Mouse (Mus musculus): Measurements from ENCODE around the gene Mtx1. TPM values are rescaled to one million over a fixed set of nuclear protein-coding genes. Genes with fewer than 3 reads are reported as not detected.

The Mtx1 gene
- total RNA-seq, 4 experiments from 2014 or later, result 32.0 to 44.5 (median 38.3) TPM

Small RNA genes lying within 50 kb of the gene (microRNA-seq; reads per million reads assigned to microRNA genes)
- gene Mir92b, result 26.6 reads per million, percentile 27 among the genes with 10 or more reads in this experiment

Other genes starting within 250 kb of the Mtx1 start
- gene Rusc1, start 133.8 kb downstream of the Mtx1 start, total RNA-seq (2022), result 10 to 100 TPM; 15.5 to 22.2 (median 18.9) TPM
- gene Gm43738, start 126.0 kb downstream of the Mtx1 start, total RNA-seq (2022), result not detected
- gene Fdps, start 125.1 kb downstream of the Mtx1 start, total RNA-seq (2022), result 10 to 100 TPM; 25.9 to 30.1 (median 27.9) TPM
- gene Pklr, start 90.9 kb downstream of the Mtx1 start, total RNA-seq (2022), result under 1 TPM in 1 of 4 experiments, not detected in 3; 0.11 TPM
- under 1 TPM in 3 of 4 experiments, not detected in 1; 0.44 to 0.68 (median 0.51) TPM for gene Hcn3, start 66.9 kb downstream of the Mtx1 start, total RNA-seq (2022)
- 10 to 100 TPM; 13.6 to 21.5 (median 15.1) TPM for gene Clk2, start 62.3 kb downstream of the Mtx1 start, total RNA-seq (2022)
- 10 to 100 TPM; 35.7 to 40.0 (median 37.3) TPM for gene Scamp3, start 49.6 kb downstream of the Mtx1 start, total RNA-seq (2022)
- gene Fam189b, start 43.9 kb downstream of the Mtx1 start, total RNA-seq (2022), result 10 to 100 TPM; 19.2 to 22.6 (median 20.3) TPM
- 10 to 100 TPM; 14.4 to 21.5 (median 19.2) TPM for gene Gba, start 24.2 kb downstream of the Mtx1 start, total RNA-seq (2022)
- 1 to 10 TPM; 1.8 to 6.1 (median 3.4) TPM for gene Thbs3, start 11.9 kb downstream of the Mtx1 start, total RNA-seq (2022)
- gene Muc1, start 2.0 kb upstream of the Mtx1 start, total RNA-seq (2022), result 1 to 10 TPM in 1 of 4 experiments, under 1 TPM in 3; 0.24 to 1.0 (median 0.52) TPM
- 10 to 100 TPM; 64.7 to 88.3 (median 74.6) TPM for gene Krtcap2, start 18.9 kb upstream of the Mtx1 start, total RNA-seq (2022)
- gene Trim46, start 19.2 kb upstream of the Mtx1 start, total RNA-seq (2022), result under 1 TPM; 0.10 to 0.45 (median 0.11) TPM
- gene Dpm3, start 32.3 kb upstream of the Mtx1 start, total RNA-seq (2022), result 10 to 100 TPM; 15.9 to 28.8 (median 19.6) TPM
- gene Slc50a1, start 43.5 kb upstream of the Mtx1 start, total RNA-seq (2022), result 1 to 10 TPM; 6.3 to 9.0 (median 7.7) TPM
- 10 to 100 TPM in 1 of 4 experiments, 1 to 10 TPM in 3; 8.7 to 10.8 (median 8.8) TPM for gene Efna1, start 54.1 kb upstream of the Mtx1 start, total RNA-seq (2022)
- gene Efna3, start 95.9 kb upstream of the Mtx1 start, total RNA-seq (2022), result not detected
- not detected for gene Efna4, start 110.9 kb upstream of the Mtx1 start, total RNA-seq (2022)
- gene Adam15, start 122.9 kb upstream of the Mtx1 start, total RNA-seq (2022), result 10 to 100 TPM; 13.0 to 17.0 (median 16.4) TPM
- gene Dcst2, start 134.9 kb upstream of the Mtx1 start, total RNA-seq (2022), result under 1 TPM in 1 of 4 experiments, not detected in 3; 0.13 TPM
- gene Dcst1, start 138.2 kb upstream of the Mtx1 start, total RNA-seq (2022), result not detected
- 10 to 100 TPM; 24.0 to 29.5 (median 27.7) TPM for gene Zbtb7b, start 167.7 kb upstream of the Mtx1 start, total RNA-seq (2022)
- gene Lenep, start 175.7 kb upstream of the Mtx1 start, total RNA-seq (2022), result 1 to 10 TPM in 1 of 4 experiments, not detected in 3; 2.8 TPM
- gene Flad1, start 184.8 kb upstream of the Mtx1 start, total RNA-seq (2022), result 10 to 100 TPM; 37.8 to 46.1 (median 41.6) TPM
- 1 to 10 TPM; 2.3 to 3.4 (median 2.6) TPM for gene Cks1b, start 191.3 kb upstream of the Mtx1 start, total RNA-seq (2022)
- gene Shc1, start 191.4 kb upstream of the Mtx1 start, total RNA-seq (2022), result 10 to 100 TPM; 14.1 to 20.6 (median 17.7) TPM
- 10 to 100 TPM in 3 of 4 experiments, 1 to 10 TPM in 1; 9.2 to 12.3 (median 10.1) TPM for gene Pygo2, start 203.1 kb upstream of the Mtx1 start, total RNA-seq (2022)
- gene Pbxip1, start 209.6 kb upstream of the Mtx1 start, total RNA-seq (2022), result 100 to 1,000 TPM; 248 to 302 (median 260) TPM
- 1 to 10 TPM; 4.8 to 8.6 (median 6.6) TPM for gene Pmvk, start 227.5 kb upstream of the Mtx1 start, total RNA-seq (2022)